Mouse (Mus musculus): ENCODE results near the gene Serpinf2.

GRCm38 (mm10) chr11:75402271-75402690 lies 37.1 kb downstream of the Serpinf2 start:
- TF ChIP-seq TAL1 (IDR thresholded peaks at IDR 0.05; ENCODE audit: low read length) (no peak), GATA1 (IDR thresholded peaks at IDR 0.05; ENCODE audit: low read length) (no peak)

Measured in erythroblast, embryonic 14.5 days (primary cell).